Mouse (Mus musculus): ENCODE measurements at regions not wholly inside any gene's neighbourhood (a gene's known extent, or its start where the extent isn't known, plus 50 kb on each side); places are given as distances from the start of the nearest gene placed in this dataset.

GRCm38 (mm10) chr4:32177933-32178639 is 60.5 kb upstream of the Bach2 start:
- Histone ChIP-seq H3K36me3 (ENCODE audit: control insufficient read depth, insufficient read depth, low read length, poor library complexity, severe bottlenecking) (no peaks in the 10 kb centered on the region), H3K27me3 (ENCODE audit: control insufficient read depth, insufficient read depth, low read length, poor library complexity, severe bottlenecking) (no peaks in the 10 kb centered on the region), H3K27ac (ENCODE audit: insufficient read depth, low read length) (no peak overlapping the region), H3K4me1 (ENCODE audit: control insufficient read depth, insufficient read depth, low read length) (no peaks in the 10 kb centered on the region), H3K4me3 (ENCODE audit: low read depth, low read length) (no peak overlapping the region), H3K9me3 (replicated peaks; ENCODE audit: control insufficient read depth, insufficient read depth, low read length, poor library complexity, severe bottlenecking) (no peaks in the 10 kb centered on the region), H3K9ac (ENCODE audit: low read depth, poor library complexity, severe bottlenecking) (no peak overlapping the region)
- TF ChIP-seq EP300 (IDR thresholded peaks at IDR 0.05; ENCODE audit: insufficient read depth, low read depth, low read length) (no peak), CTCF (IDR thresholded peaks at IDR 0.05; ENCODE audit: low read depth, low read length) (no peak), POLR2A (IDR thresholded peaks at IDR 0.05; ENCODE audit: insufficient read depth, low read length) (no peak)

DNA sequence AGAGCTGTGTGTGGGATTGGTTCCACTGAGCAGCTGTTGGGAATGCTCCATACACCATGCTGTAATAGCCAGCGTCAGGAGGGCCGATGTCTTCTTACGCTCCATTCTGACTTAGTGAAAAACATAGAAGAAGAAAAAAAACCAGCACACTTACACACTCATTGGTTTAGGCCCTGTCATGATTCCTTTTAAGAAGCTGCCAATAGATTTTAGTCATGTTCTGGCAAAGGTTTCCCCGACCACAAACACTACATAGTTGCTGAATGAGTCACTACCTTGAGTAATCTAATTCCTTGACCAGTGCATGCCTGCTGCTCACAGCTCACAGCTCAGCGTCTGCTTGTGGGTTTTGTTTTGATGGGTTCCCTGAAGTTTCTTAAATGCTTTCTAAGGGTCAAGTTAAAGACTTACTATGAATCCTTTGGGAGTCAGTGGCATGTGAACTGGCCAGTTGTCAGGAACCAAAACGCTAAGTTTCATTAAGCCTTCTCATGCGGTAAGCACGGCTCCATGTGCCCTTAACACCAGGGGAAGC is 58.8 kb upstream of the Bach2 start:
- Histone ChIP-seq H3K4me3 (ENCODE audit: low read depth, low read length) (no peak overlapping the region), H3K4me1 (ENCODE audit: control insufficient read depth, insufficient read depth, low read length) (no peaks in the 10 kb centered on the region), H3K9me3 (replicated peaks; ENCODE audit: control insufficient read depth, insufficient read depth, low read length, poor library complexity, severe bottlenecking) (no peaks in the 10 kb centered on the region), H3K27me3 (ENCODE audit: control insufficient read depth, insufficient read depth, low read length, poor library complexity, severe bottlenecking) (no peaks in the 10 kb centered on the region), H3K27ac (ENCODE audit: insufficient read depth, low read length) (0 out of 2 replicates have a peak overlapping the region, but pooled peaks have one; percentile 34), H3K36me3 (ENCODE audit: control insufficient read depth, insufficient read depth, low read length, poor library complexity, severe bottlenecking) (no peaks in the 10 kb centered on the region), H3K9ac (ENCODE audit: low read depth, poor library complexity, severe bottlenecking) (no peak overlapping the region)
- no peak for TF ChIP-seq CTCF (IDR thresholded peaks at IDR 0.05; ENCODE audit: low read depth, low read length)
- TF ChIP-seq EP300 (IDR thresholded peaks at IDR 0.05; ENCODE audit: insufficient read depth, low read depth, low read length), result no peak
- TF ChIP-seq POLR2A (IDR thresholded peaks at IDR 0.05; ENCODE audit: insufficient read depth, low read length), result no peak

GRCm38 (mm10) chr4:32183791-32184190 is 54.8 kb upstream of the Bach2 start:
- H3K9ac ChIP-seq (ENCODE audit: low read depth, poor library complexity, severe bottlenecking), result no peak overlapping the region
- no peak overlapping the region for H3K27ac ChIP-seq (ENCODE audit: insufficient read depth, low read length)
- peaks cover 2% of the 10 kb centered on the region for H3K4me1 ChIP-seq (ENCODE audit: control insufficient read depth, insufficient read depth, low read length)
- no peak for TF ChIP-seq POLR2A (IDR thresholded peaks at IDR 0.05; ENCODE audit: insufficient read depth, low read length)
- no peak for TF ChIP-seq CTCF (IDR thresholded peaks at IDR 0.05; ENCODE audit: low read depth, low read length)
- TF ChIP-seq EP300 (IDR thresholded peaks at IDR 0.05; ENCODE audit: insufficient read depth, low read depth, low read length), result no peak
- no peaks in the 10 kb centered on the region for H3K27me3 ChIP-seq (ENCODE audit: control insufficient read depth, insufficient read depth, low read length, poor library complexity, severe bottlenecking)
- H3K9me3 ChIP-seq (replicated peaks; ENCODE audit: control insufficient read depth, insufficient read depth, low read length, poor library complexity, severe bottlenecking), result no peaks in the 10 kb centered on the region
- no peaks in the 10 kb centered on the region for H3K36me3 ChIP-seq (ENCODE audit: control insufficient read depth, insufficient read depth, low read length, poor library complexity, severe bottlenecking)
- H3K4me3 ChIP-seq (ENCODE audit: low read depth, low read length), result no peak overlapping the region

DNA sequence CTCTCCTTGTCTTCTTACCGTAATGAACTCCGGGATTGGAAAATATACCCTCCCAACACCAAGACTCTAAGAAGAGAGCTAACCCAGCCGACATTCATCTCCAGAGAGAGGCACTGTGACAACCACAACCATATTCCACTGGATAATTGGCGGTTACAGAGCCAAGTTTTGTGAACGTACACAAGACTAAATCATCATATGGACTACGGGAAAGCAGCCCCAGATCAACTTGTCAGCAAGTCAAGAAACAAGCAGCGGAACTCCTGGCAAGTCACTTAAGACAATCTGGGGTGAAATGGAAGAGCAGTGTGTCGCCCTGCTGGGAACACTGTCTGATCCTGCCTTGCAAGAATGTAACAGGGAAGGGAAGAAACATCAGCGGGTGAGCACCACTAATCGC is 52.6 kb upstream of the Bach2 start:
- TF ChIP-seq CTCF (IDR thresholded peaks at IDR 0.05; ENCODE audit: low read depth, low read length) (no peak), POLR2A (IDR thresholded peaks at IDR 0.05; ENCODE audit: insufficient read depth, low read length) (no peak), EP300 (IDR thresholded peaks at IDR 0.05; ENCODE audit: insufficient read depth, low read depth, low read length) (no peak)
- no peaks in the 10 kb centered on the region for H3K27me3 ChIP-seq (ENCODE audit: control insufficient read depth, insufficient read depth, low read length, poor library complexity, severe bottlenecking)
- H3K9ac ChIP-seq (ENCODE audit: low read depth, poor library complexity, severe bottlenecking), result no peak overlapping the region
- no peak overlapping the region for H3K27ac ChIP-seq (ENCODE audit: insufficient read depth, low read length)
- H3K4me1 ChIP-seq (ENCODE audit: control insufficient read depth, insufficient read depth, low read length), result peaks cover 2% of the 10 kb centered on the region
- H3K4me3 ChIP-seq (ENCODE audit: low read depth, low read length), result no peak overlapping the region
- H3K9me3 ChIP-seq (replicated peaks; ENCODE audit: control insufficient read depth, insufficient read depth, low read length, poor library complexity, severe bottlenecking), result no peaks in the 10 kb centered on the region
- H3K36me3 ChIP-seq (ENCODE audit: control insufficient read depth, insufficient read depth, low read length, poor library complexity, severe bottlenecking), result no peaks in the 10 kb centered on the region

DNA sequence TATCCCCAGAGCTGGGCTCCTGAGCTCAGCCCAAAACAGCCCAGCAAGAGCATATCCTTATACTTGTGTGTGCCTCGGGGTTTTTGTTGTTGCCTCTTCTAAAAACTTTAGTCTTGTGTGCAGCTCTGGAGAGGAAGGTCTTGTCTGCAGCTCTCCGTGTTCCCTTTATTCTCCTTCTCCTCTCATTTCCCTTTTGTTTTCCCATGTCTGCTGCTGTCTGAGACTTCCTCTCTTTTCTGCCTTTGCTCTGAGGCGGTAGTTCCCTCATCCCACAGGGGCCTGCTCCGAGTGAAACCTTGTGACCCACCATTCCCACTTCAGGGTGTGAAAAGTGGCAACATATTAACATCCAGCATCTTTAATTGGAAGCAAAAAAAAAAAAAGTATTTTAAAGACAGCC is 51.5 kb upstream of the Bach2 start:
- TF ChIP-seq EP300 (IDR thresholded peaks at IDR 0.05; ENCODE audit: insufficient read depth, low read depth, low read length), result no peak
- TF ChIP-seq CTCF (IDR thresholded peaks at IDR 0.05; ENCODE audit: low read depth, low read length), result no peak
- no peak for TF ChIP-seq POLR2A (IDR thresholded peaks at IDR 0.05; ENCODE audit: insufficient read depth, low read length)

DNA sequence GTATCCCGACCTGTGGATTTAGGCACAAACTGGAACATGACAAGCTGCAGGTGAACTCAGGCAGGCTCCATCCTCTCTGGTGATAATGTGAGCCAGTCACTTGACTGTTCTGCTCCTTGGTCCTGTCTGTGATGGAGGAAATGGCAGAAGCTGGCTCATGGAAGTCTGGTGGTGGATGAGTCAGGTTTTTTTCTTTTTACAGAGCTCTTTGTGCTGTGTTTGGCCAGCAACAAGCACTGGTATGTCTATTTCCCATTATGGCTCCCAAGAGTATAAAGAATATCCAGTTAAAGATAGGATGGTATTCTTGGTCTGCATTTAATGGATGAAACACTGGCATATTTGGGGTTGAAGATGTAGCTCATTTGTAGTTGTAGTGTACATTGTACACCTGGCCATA is 50.5 kb upstream of the Bach2 start:
- TF ChIP-seq POLR2A (IDR thresholded peaks at IDR 0.05; ENCODE audit: insufficient read depth, low read length) (no peak), EP300 (IDR thresholded peaks at IDR 0.05; ENCODE audit: insufficient read depth, low read depth, low read length) (no peak), CTCF (IDR thresholded peaks at IDR 0.05; ENCODE audit: low read depth, low read length) (no peak)
- H3K4me3 ChIP-seq (ENCODE audit: low read depth, low read length), result no peak overlapping the region
- H3K36me3 ChIP-seq (ENCODE audit: control insufficient read depth, insufficient read depth, low read length, poor library complexity, severe bottlenecking), result no peaks in the 10 kb centered on the region
- no peaks in the 10 kb centered on the region for H3K9me3 ChIP-seq (replicated peaks; ENCODE audit: control insufficient read depth, insufficient read depth, low read length, poor library complexity, severe bottlenecking)
- peaks cover 2% of the 10 kb centered on the region for H3K4me1 ChIP-seq (ENCODE audit: control insufficient read depth, insufficient read depth, low read length)
- no peaks in the 10 kb centered on the region for H3K27me3 ChIP-seq (ENCODE audit: control insufficient read depth, insufficient read depth, low read length, poor library complexity, severe bottlenecking)
- H3K27ac ChIP-seq (ENCODE audit: insufficient read depth, low read length), result no peak overlapping the region
- H3K9ac ChIP-seq (ENCODE audit: low read depth, poor library complexity, severe bottlenecking), result no peak overlapping the region

More for the DNA sequence above, 51.5 kb upstream of the Bach2 start:
- no peaks in the 10 kb centered on the region for H3K27me3 ChIP-seq (ENCODE audit: control insufficient read depth, insufficient read depth, low read length, poor library complexity, severe bottlenecking)
- peaks cover 2% of the 10 kb centered on the region for H3K4me1 ChIP-seq (ENCODE audit: control insufficient read depth, insufficient read depth, low read length)
- H3K9me3 ChIP-seq (replicated peaks; ENCODE audit: control insufficient read depth, insufficient read depth, low read length, poor library complexity, severe bottlenecking), result no peaks in the 10 kb centered on the region
- no peaks in the 10 kb centered on the region for H3K36me3 ChIP-seq (ENCODE audit: control insufficient read depth, insufficient read depth, low read length, poor library complexity, severe bottlenecking)
- no peak overlapping the region for H3K4me3 ChIP-seq (ENCODE audit: low read depth, low read length)
- H3K27ac ChIP-seq (ENCODE audit: insufficient read depth, low read length), result no peak overlapping the region
- no peak overlapping the region for H3K9ac ChIP-seq (ENCODE audit: low read depth, poor library complexity, severe bottlenecking)

All from ES-Bruce4 (cell line).